Mouse (Mus musculus) stomach, embryonic 16.5 days (tissue): ENCODE results near the gene Cdk13. TPM values are rescaled to one million over a fixed set of nuclear protein-coding genes. Genes with fewer than 3 reads are reported as not detected.

ENCODE experiments used
- ATAC-seq: fragments of 200-750 bp; cut with Nextera tagmentation; 2 replicates; pipeline ENCODE4 v1.8.0; 2017; ENCODE audit warnings: moderate number of reproducible peaks, moderate TSS enrichment; ENCODE audit not compliant: insufficient read depth, low FRiP score
- H3K27ac ChIP-seq: fragments of 300-500 bp; sonication (generic); 2 replicates; pipeline ENCODE4 v1.5.1; 2014; ENCODE audit warnings: low read length
- H3K27me3 ChIP-seq: fragments of 300-500 bp; sonication (generic); 2 replicates; pipeline ENCODE4 v1.6.1; 2014; ENCODE audit warnings: low read length, control low read depth, mixed read lengths; ENCODE audit not compliant: control insufficient read depth, insufficient read depth
- H3K36me3 ChIP-seq: fragments of 300-500 bp; sonication (generic); 2 replicates; pipeline ENCODE4 v1.6.1; 2014; ENCODE audit warnings: low read length; ENCODE audit not compliant: control insufficient read depth, insufficient read depth
- H3K4me1 ChIP-seq: fragments of 300-500 bp; sonication (generic); 2 replicates; pipeline ENCODE4 v1.6.1; 2014; ENCODE audit warnings: low read length, control low read depth, mixed read lengths; ENCODE audit not compliant: control insufficient read depth, insufficient read depth
- H3K4me2 ChIP-seq: fragments of 300-500 bp; sonication (generic); 2 replicates; pipeline ENCODE4 v1.6.1; 2014; ENCODE audit warnings: low read depth, low read length, mixed read lengths
- H3K4me3 ChIP-seq: fragments of 300-500 bp; sonication (generic); replicated peaks from 2 replicates; pipeline ENCODE4 v1.5.1; 2014; ENCODE audit warnings: mild to moderate bottlenecking, low read length
- H3K9ac ChIP-seq: fragments of 300-500 bp; sonication (generic); 2 replicates; pipeline ENCODE4 v1.6.1; 2014; ENCODE audit warnings: low read length
- H3K9me3 ChIP-seq: fragments of 300-500 bp; sonication (generic); replicated peaks from 2 replicates; pipeline ENCODE4 v1.6.1; 2016; ENCODE audit warnings: low read length, control low read depth; ENCODE audit not compliant: control insufficient read depth
- WGBS: fragments of 180-500 bp; shearing (Covaris S2); extraction: QIAGEN DNeasy Blood & Tissue Kit; methylation state at CpG from one replicate; pipeline ENCODE4 v1.1.7; 2014; 5-methylcytosine and 5-hydroxymethylcytosine counted together
- polyA plus RNA-seq: library from polyadenylated mRNA; unstranded; fragments of >200 nt; fragmentation: Nextera tagmentation; extraction: Ambion mirVana; gene quantifications from 2 replicates; pipeline ENCODE4 v1.2.1, GENCODE M21; 2015

The Cdk13 gene
- polyA plus RNA-seq, 1 experiment from 2014 or later = 12.9 TPM

GRCm38 (mm10) chr13:17805614-17805975 lies 698 bp upstream of the Cdk13 start:
- H3K27me3 ChIP-seq = no peaks in the 10 kb centered on the region
- under 1% methylated on average over 14 of the region's 14 CpGs for whole genome bisulfite sequencing
- peak overlapping the region; percentile 96 for H3K27ac ChIP-seq
- no peak for ATAC-seq
- H3K4me2 ChIP-seq = peak overlapping the region; percentile 73
- H3K36me3 ChIP-seq = no peaks in the 10 kb centered on the region; the same call in 1 of the 2 replicates
- peak overlapping the region; percentile 80 for H3K9ac ChIP-seq
- no peaks in the 10 kb centered on the region for H3K9me3 ChIP-seq
- peak overlapping the region; percentile 99 for H3K4me3 ChIP-seq
- peaks cover 8% of the 10 kb centered on the region for H3K4me1 ChIP-seq

- WGBS = under 1% methylated on average over 84 of the region's 105 CpGs
- Histone ChIP-seq H3K4me1 (peaks cover 9% of the 10 kb centered on the region), H3K4me2 (peak overlapping the region; percentile 91), H3K9ac (peak overlapping the region; percentile 98), H3K36me3 (no peaks in the 10 kb centered on the region; the same call in 1 of the 2 replicates), H3K9me3 (no peaks in the 10 kb centered on the region), H3K27ac (peak overlapping the region; percentile 99), H3K27me3 (no peaks in the 10 kb centered on the region), H3K4me3 (peak overlapping the region; percentile 99)
- peak; percentile 9 for ATAC-seq
Measured at GRCm38 (mm10) chr13:17804058-17804841, 647 bp downstream of the Cdk13 start.

- ATAC-seq = peak; percentile 22; the same call in 1 of the 2 replicates
- no peaks in the 10 kb centered on the region; the same call in 1 of the 2 replicates for H3K36me3 ChIP-seq
- H3K4me2 ChIP-seq = peak overlapping the region; percentile 91
- peak overlapping the region; percentile 99 for H3K4me3 ChIP-seq
- WGBS = under 1% methylated on average over 83 of the region's 85 CpGs
- peaks cover 9% of the 10 kb centered on the region for H3K4me1 ChIP-seq
- no peaks in the 10 kb centered on the region for H3K27me3 ChIP-seq
- peak overlapping the region; percentile 99 for H3K27ac ChIP-seq
- H3K9ac ChIP-seq = peak overlapping the region; percentile 98
- H3K9me3 ChIP-seq = no peaks in the 10 kb centered on the region
Measured at GRCm38 (mm10) chr13:17803331-17804057, 1.4 kb downstream of the Cdk13 start.

- Histone ChIP-seq H3K9me3 (no peaks in the 10 kb centered on the region), H3K36me3 (no peaks in the 10 kb centered on the region; the same call in 1 of the 2 replicates), H3K4me3 (peak overlapping the region; percentile 99), H3K27me3 (no peaks in the 10 kb centered on the region), H3K9ac (peak overlapping the region; percentile 98), H3K27ac (peak overlapping the region; percentile 99), H3K4me2 (peak overlapping the region; percentile 91), H3K4me1 (peaks cover 9% of the 10 kb centered on the region)
- 1% methylated on average over 3 of the region's 3 CpGs for WGBS
- ATAC-seq = no peak
Measured at GRCm38 (mm10) chr13:17802880-17803279, 2.0 kb downstream of the Cdk13 start.

GRCm38 (mm10) chr13:17799735-17800134 lies 5.2 kb downstream of the Cdk13 start:
- H3K9ac ChIP-seq = no peak overlapping the region
- no peaks in the 10 kb centered on the region for H3K9me3 ChIP-seq
- peaks cover 9% of the 10 kb centered on the region for H3K4me1 ChIP-seq
- no peaks in the 10 kb centered on the region; the same call in 1 of the 2 replicates for H3K36me3 ChIP-seq
- H3K27ac ChIP-seq = no peak overlapping the region
- H3K4me2 ChIP-seq = no peak overlapping the region
- H3K27me3 ChIP-seq = no peaks in the 10 kb centered on the region
- 84% methylated on average over 2 of the region's 2 CpGs for WGBS
- no peak overlapping the region for H3K4me3 ChIP-seq
- no peak for ATAC-seq

GRCm38 (mm10) chr13:17795757-17796456 lies 9.0 kb downstream of the Cdk13 start:
- Histone ChIP-seq H3K9me3 (no peaks in the 10 kb centered on the region), H3K36me3 (no peaks in the 10 kb centered on the region; the same call in 1 of the 2 replicates), H3K4me1 (peaks cover 4% of the 10 kb centered on the region; the same call in 1 of the 2 replicates), H3K4me2 (no peak overlapping the region), H3K27ac (no peak overlapping the region), H3K4me3 (no peak overlapping the region), H3K27me3 (no peaks in the 10 kb centered on the region), H3K9ac (no peak overlapping the region)
- ATAC-seq = no peak
- 83% methylated on average over 3 of the region's 3 CpGs for WGBS

GRCm38 (mm10) chr13:17783643-17784042 lies 21.3 kb downstream of the Cdk13 start:
- 92% methylated on average over 5 of the region's 5 CpGs for WGBS
- H3K9ac ChIP-seq = no peak overlapping the region
- no peak for ATAC-seq

GRCm38 (mm10) chr13:17779923-17780322 lies 25.0 kb downstream of the Cdk13 start:
- ATAC-seq = no peak
- WGBS = 70% methylated on average over 2 of the region's 2 CpGs

More at GRCm38 (mm10) chr13:17783643-17784042, 21.3 kb downstream of the Cdk13 start:
- Histone ChIP-seq H3K4me3 (no peak overlapping the region), H3K4me2 (no peak overlapping the region), H3K4me1 (no peaks in the 10 kb centered on the region), H3K27me3 (no peaks in the 10 kb centered on the region), H3K27ac (no peak overlapping the region), H3K9me3 (no peaks in the 10 kb centered on the region), H3K36me3 (no peaks in the 10 kb centered on the region)

More at GRCm38 (mm10) chr13:17779923-17780322, 25.0 kb downstream of the Cdk13 start:
- H3K27ac ChIP-seq = no peak overlapping the region
- no peaks in the 10 kb centered on the region for H3K36me3 ChIP-seq
- no peak overlapping the region for H3K4me3 ChIP-seq
- H3K9ac ChIP-seq = no peak overlapping the region
- H3K27me3 ChIP-seq = no peaks in the 10 kb centered on the region
- H3K4me2 ChIP-seq = no peak overlapping the region
- H3K9me3 ChIP-seq = no peaks in the 10 kb centered on the region
- H3K4me1 ChIP-seq = no peaks in the 10 kb centered on the region
